Mouse (Mus musculus) hindbrain, embryonic 14.5 days (tissue): Measurements from ENCODE around the gene Cdhr5. TPM values are rescaled to one million over a fixed set of nuclear protein-coding genes. Genes with fewer than 3 reads are reported as not detected.

Experiments used
- ATAC-seq: fragments of 200-750 bp; cut with Nextera tagmentation; 2 replicates; pipeline ENCODE4 v1.8.0; 2017; ENCODE audit warnings: moderate number of reproducible peaks, mild to moderate bottlenecking, moderate TSS enrichment, moderate library complexity; ENCODE audit not compliant: low FRiP score
- DNase-seq: peaks from one replicate; pipeline ENCODE4 v3.0.0-alpha.2; 2015; ENCODE audit warnings: low spot score
- H3K27ac ChIP-seq: fragments of 300-500 bp; sonication (generic); 2 replicates; pipeline ENCODE4 v1.5.1; 2014; ENCODE audit warnings: mild to moderate bottlenecking, moderate library complexity
- H3K27me3 ChIP-seq: fragments of 300-500 bp; sonication (generic); 2 replicates; pipeline ENCODE4 v1.6.1; 2014; ENCODE audit warnings: mild to moderate bottlenecking, low read length, mixed read lengths; ENCODE audit not compliant: control insufficient read depth, insufficient read depth
- H3K36me3 ChIP-seq: fragments of 300-500 bp; sonication (generic); replicated peaks from 2 replicates; pipeline ENCODE4 v1.6.1; 2014; ENCODE audit not compliant: control insufficient read depth, insufficient read depth
- H3K4me1 ChIP-seq: fragments of 300-500 bp; sonication (generic); replicated peaks from 2 replicates; pipeline ENCODE4 v1.6.1; 2014; ENCODE audit warnings: antibody characterized with exemption, low read length, mixed read lengths; ENCODE audit not compliant: control insufficient read depth, insufficient read depth
- H3K4me2 ChIP-seq: fragments of 300-500 bp; sonication (generic); replicated peaks from 2 replicates; pipeline ENCODE4 v1.6.1; 2014; ENCODE audit warnings: mild to moderate bottlenecking, moderate library complexity
- H3K4me3 ChIP-seq: fragments of 300-500 bp; sonication (generic); replicated peaks from 2 replicates; pipeline ENCODE4 v1.5.1; 2014; ENCODE audit warnings: mild to moderate bottlenecking, low read length
- H3K9ac ChIP-seq: fragments of 300-500 bp; sonication (generic); 2 replicates; pipeline ENCODE4 v1.6.1; 2014
- H3K9me3 ChIP-seq: fragments of 300-500 bp; sonication (generic); 2 replicates; pipeline ENCODE4 v1.6.1; 2016; ENCODE audit warnings: low read length; ENCODE audit not compliant: control insufficient read depth
- WGBS: fragments of 180-500 bp; shearing (Covaris S2); extraction: QIAGEN DNeasy Blood & Tissue Kit; methylation state at CpG from one replicate; pipeline ENCODE4 v1.1.7; 2014; 5-methylcytosine and 5-hydroxymethylcytosine counted together
- microRNA counts: library from miRNA; unstranded; fragments of <30 nt; microRNA quantifications from one replicate; lab custom pipeline; 2016
- microRNA-seq: library from miRNA; unstranded; fragments of <30 nt; microRNA quantifications from one replicate; pipeline ENCODE4, GENCODE M21; 2016
- polyA plus RNA-seq: library from polyadenylated mRNA; unstranded; fragments of >200 nt; fragmentation: Nextera tagmentation; extraction: Ambion mirVana; gene quantifications from 2 replicates; pipeline ENCODE4 v1.2.1, GENCODE M21; 2014

The Cdhr5 gene
- polyA plus RNA-seq, 1 experiment from 2014 or later = not detected

- Histone ChIP-seq H3K9ac (no peak overlapping the region), H3K27ac (no peak overlapping the region), H3K4me3 (no peak overlapping the region), H3K36me3 (no peaks in the 10 kb centered on the region; the same call in 1 of the 2 replicates), H3K27me3 (no peaks in the 10 kb centered on the region), H3K4me2 (no peak overlapping the region), H3K4me1 (peaks cover 32% of the 10 kb centered on the region), H3K9me3 (no peaks in the 10 kb centered on the region)
- 100% methylated on average over 1 of the region's 1 CpGs for WGBS
- DNase-seq (no peak), ATAC-seq (no peak)
Observed at GRCm38 (mm10) chr7:141219558-141220099, 57.0 kb downstream of the Cdhr5 start.

MicroRNAs within 50 kb of the gene (microRNA counts, 519-probe panel; counts per million panel counts)
- 4,246 counts per million, percentile 35 among the panel's probes with 10 or more counts for microRNA mmu-miR-210 (lab: Ali Mortazavi, UCI)

Small RNAs within 50 kb of the gene (microRNA-seq; reads per million reads assigned to microRNA genes)
- gene Mir210 = 314 reads per million, percentile 65 among the genes with 10 or more reads in this experiment

Other genes with a start within 250 kb of the Cdhr5 start
- not detected in 2 replicates for gene Gm17387, start 247.7 kb downstream of the Cdhr5 start, polyA plus RNA-seq
- gene B4galnt4, start 215.7 kb downstream of the Cdhr5 start, polyA plus RNA-seq = 38.4 and 41.5 TPM in 2 replicates
- gene Pkp3, start 198.6 kb downstream of the Cdhr5 start, polyA plus RNA-seq = not detected in 2 replicates
- gene Sigirr, start 176.2 kb downstream of the Cdhr5 start, polyA plus RNA-seq = 2.5 and 3.1 TPM in 2 replicates
- 0.27 and 0.32 TPM in 2 replicates for gene Ano9, start 159.0 kb downstream of the Cdhr5 start, polyA plus RNA-seq
- gene Ptdss2, start 154.4 kb downstream of the Cdhr5 start, polyA plus RNA-seq = 86.1 and 92.0 TPM in 2 replicates
- 53.5 and 56.1 TPM in 2 replicates for gene Rnh1, start 103.9 kb downstream of the Cdhr5 start, polyA plus RNA-seq
- gene Hras, start 82.8 kb downstream of the Cdhr5 start, polyA plus RNA-seq = 168 and 187 TPM in 2 replicates
- gene Lrrc56, start 82.6 kb downstream of the Cdhr5 start, polyA plus RNA-seq = 6.6 and 7.6 TPM in 2 replicates
- gene Lmntd2, start 62.7 kb downstream of the Cdhr5 start, polyA plus RNA-seq = 0.20 and 0.66 TPM in 2 replicates
- 20.2 and 23.5 TPM in 2 replicates for gene Rassf7, start 60.9 kb downstream of the Cdhr5 start, polyA plus RNA-seq
- 61.8 and 63.5 TPM in 2 replicates for gene Phrf1, start 48.0 kb downstream of the Cdhr5 start, polyA plus RNA-seq
- gene Irf7, start 10.3 kb downstream of the Cdhr5 start, polyA plus RNA-seq = 1.4 and 1.6 TPM in 2 replicates
- gene Sct, start 2.3 kb upstream of the Cdhr5 start, polyA plus RNA-seq = 3.2 and 4.1 TPM in 2 replicates
- gene Drd4, start 15.2 kb upstream of the Cdhr5 start, polyA plus RNA-seq = 0.65 and 0.88 TPM in 2 replicates
- 187 TPM in 2 replicates for gene Deaf1, start 50.9 kb upstream of the Cdhr5 start, polyA plus RNA-seq
- gene Tmem80, start 51.0 kb upstream of the Cdhr5 start, polyA plus RNA-seq = 24.7 and 32.6 TPM in 2 replicates
- 0.98 and 1.2 TPM in 2 replicates for gene Eps8l2, start 62.1 kb upstream of the Cdhr5 start, polyA plus RNA-seq
- 271 and 278 TPM in 2 replicates for gene Taldo1, start 115.4 kb upstream of the Cdhr5 start, polyA plus RNA-seq
- 36.9 and 43.4 TPM in 2 replicates for gene Gatd1, start 137.3 kb upstream of the Cdhr5 start, polyA plus RNA-seq
- gene Cend1, start 152.7 kb upstream of the Cdhr5 start, polyA plus RNA-seq = 46.9 and 50.3 TPM in 2 replicates
- 73.0 and 81.4 TPM in 2 replicates for gene Slc25a22, start 161.1 kb upstream of the Cdhr5 start, polyA plus RNA-seq
- 3.1 and 4.2 TPM in 2 replicates for gene Pidd1, start 167.2 kb upstream of the Cdhr5 start, polyA plus RNA-seq
- 669 and 782 TPM in 2 replicates for gene Rplp2, start 170.6 kb upstream of the Cdhr5 start, polyA plus RNA-seq
- gene Pnpla2, start 178.4 kb upstream of the Cdhr5 start, polyA plus RNA-seq = 15.3 and 18.4 TPM in 2 replicates
- gene Cracr2b, start 184.3 kb upstream of the Cdhr5 start, polyA plus RNA-seq = 3.7 and 8.1 TPM in 2 replicates
- gene Cd151, start 190.6 kb upstream of the Cdhr5 start, polyA plus RNA-seq = 47.0 and 50.4 TPM in 2 replicates
- gene Polr2l, start 198.3 kb upstream of the Cdhr5 start, polyA plus RNA-seq = 81.9 and 93.0 TPM in 2 replicates
- 61.0 and 62.2 TPM in 2 replicates for gene Tspan4, start 198.5 kb upstream of the Cdhr5 start, polyA plus RNA-seq